Mouse (Mus musculus) midbrain, embryonic 11.5 days (tissue): ENCODE data around the gene Crot. TPM values are rescaled to one million over a fixed set of nuclear protein-coding genes. Genes with fewer than 3 reads are reported as not detected.
"Not testable (repeated sequence)": the region's sequence is repeated elsewhere in the genome, so short reads cannot be mapped to it uniquely, and the experiment has no call there.

Source experiments
- ATAC-seq: fragments of 200-750 bp; cut with Nextera tagmentation; 2 replicates; pipeline ENCODE4 v1.8.0; 2017; ENCODE audit warnings: moderate TSS enrichment, moderate library complexity; ENCODE audit not compliant: low FRiP score
- DNase-seq: peaks from one replicate; pipeline ENCODE4 v3.0.0; 2015; ENCODE audit warnings: low spot score; ENCODE audit errors: missing footprints
- H3K27ac ChIP-seq: fragments of 300-500 bp; sonication (generic); 2 replicates; pipeline ENCODE4 v1.5.1; 2014; ENCODE audit warnings: low read depth, low read length
- H3K27me3 ChIP-seq: fragments of 300-500 bp; sonication (generic); 2 replicates; pipeline ENCODE4 v1.6.1; 2014; ENCODE audit warnings: mild to moderate bottlenecking, low read length, moderate library complexity, mixed read lengths; ENCODE audit not compliant: control insufficient read depth, insufficient read depth
- H3K36me3 ChIP-seq: fragments of 300-500 bp; sonication (generic); 2 replicates; pipeline ENCODE4 v1.6.1; 2014; ENCODE audit warnings: mild to moderate bottlenecking, low read length, moderate library complexity, mixed read lengths; ENCODE audit not compliant: control insufficient read depth, insufficient read depth
- H3K4me1 ChIP-seq: fragments of 300-500 bp; sonication (generic); 2 replicates; pipeline ENCODE4 v1.6.1; 2014; ENCODE audit warnings: low read length; ENCODE audit not compliant: control insufficient read depth, insufficient read depth
- H3K4me2 ChIP-seq: fragments of 300-500 bp; sonication (generic); 2 replicates; pipeline ENCODE4 v1.6.1; 2014; ENCODE audit warnings: mild to moderate bottlenecking, moderate library complexity
- H3K4me3 ChIP-seq: fragments of 300-500 bp; sonication (generic); 2 replicates; pipeline ENCODE4 v1.5.1; 2014; ENCODE audit warnings: low read depth, low read length
- H3K9ac ChIP-seq: fragments of 300-500 bp; sonication (generic); 2 replicates; pipeline ENCODE4 v1.6.1; 2014; ENCODE audit warnings: low read length
- H3K9me3 ChIP-seq: fragments of 300-500 bp; sonication (generic); 2 replicates; pipeline ENCODE4 v1.6.1; 2016; ENCODE audit warnings: low read length; ENCODE audit not compliant: control insufficient read depth
- WGBS: fragments of 180-500 bp; shearing (Covaris S2); extraction: QIAGEN DNeasy Blood & Tissue Kit; methylation state at CpG from one replicate; pipeline ENCODE4 v1.1.7; 2014; 5-methylcytosine and 5-hydroxymethylcytosine counted together
- polyA plus RNA-seq: library from polyadenylated mRNA; unstranded; fragments of >200 nt; fragmentation: Nextera tagmentation; extraction: Ambion mirVana; gene quantifications from 2 replicates; pipeline ENCODE4 v1.2.1, GENCODE M21; 2014

Crot gene
- polyA plus RNA-seq, 1 experiment from 2014 or later, result 29.1 TPM

- no peaks in the 10 kb centered on the region for H3K9me3 ChIP-seq
- ATAC-seq (no peak), DNase-seq (no peak)
- H3K4me1 ChIP-seq, result no peaks in the 10 kb centered on the region
- H3K27ac ChIP-seq, result no peak overlapping the region
- no peak overlapping the region for H3K4me3 ChIP-seq
- H3K9ac ChIP-seq, result no peak overlapping the region
- H3K4me2 ChIP-seq, result no peak overlapping the region
- no peaks in the 10 kb centered on the region for H3K27me3 ChIP-seq
- 93% methylated on average over 1 of the region's 1 CpGs for WGBS
- no peaks in the 10 kb centered on the region for H3K36me3 ChIP-seq
Observed at GRCm38 (mm10) chr5:9010166-9010565, 13.0 kb upstream of the Crot start.

GRCm38 (mm10) chr5:9006585-9006984, 9.5 kb upstream of the Crot start:
- H3K4me1 ChIP-seq, H3K9me3 ChIP-seq, H3K4me2 ChIP-seq, ATAC-seq, DNase-seq, H3K9ac ChIP-seq, H3K36me3 ChIP-seq, H3K27ac ChIP-seq, H3K27me3 ChIP-seq, H3K4me3 ChIP-seq: not testable (repeated sequence)
- WGBS, result 58% methylated on average over 3 of the region's 3 CpGs

- peaks cover 11% of the 10 kb centered on the region; the same call in 1 of the 2 replicates for H3K4me1 ChIP-seq
- H3K9me3 ChIP-seq, H3K27me3 ChIP-seq, ATAC-seq, H3K4me2 ChIP-seq, H3K4me3 ChIP-seq, H3K27ac ChIP-seq, H3K9ac ChIP-seq, H3K36me3 ChIP-seq, DNase-seq: not testable (repeated sequence)
- 19% methylated on average over 7 of the region's 7 CpGs for WGBS
Observed at GRCm38 (mm10) chr5:9000006-9000405, 2.9 kb upstream of the Crot start.

- Histone ChIP-seq H3K4me1 (peaks cover 11% of the 10 kb centered on the region; the same call in 1 of the 2 replicates), H3K9ac (no peak overlapping the region), H3K36me3 (no peaks in the 10 kb centered on the region), H3K27ac (no peak overlapping the region), H3K4me3 (no peak overlapping the region), H3K4me2 (no peak overlapping the region), H3K27me3 (no peaks in the 10 kb centered on the region), H3K9me3 (no peaks in the 10 kb centered on the region)
- ATAC-seq, result no peak
- WGBS, result 61% methylated on average over 4 of the region's 4 CpGs
- no peak for DNase-seq
Observed at GRCm38 (mm10) chr5:8999108-8999507, 2.0 kb upstream of the Crot start.

GRCm38 (mm10) chr5:8997513-8997895, 380 bp upstream of the Crot start:
- peak overlapping the region; percentile 81 for H3K9ac ChIP-seq
- H3K4me1 ChIP-seq, result peaks cover 11% of the 10 kb centered on the region; the same call in 1 of the 2 replicates
- 10% methylated on average over 8 of the region's 8 CpGs for WGBS
- H3K4me2 ChIP-seq, result peak overlapping the region; percentile 50
- peak overlapping the region; percentile 83 for H3K27ac ChIP-seq
- H3K4me3 ChIP-seq, result peak overlapping the region; percentile 68
- H3K36me3 ChIP-seq, result no peaks in the 10 kb centered on the region
- H3K9me3 ChIP-seq, result no peaks in the 10 kb centered on the region
- H3K27me3 ChIP-seq, result no peaks in the 10 kb centered on the region
- ATAC-seq, result peak; percentile 30; the same call in 1 of the 2 replicates
- DNase-seq, result no peak

GRCm38 (mm10) chr5:8995966-8996685, 998 bp downstream of the Crot start:
- H3K9ac ChIP-seq, result peak overlapping the region; percentile 81
- no peaks in the 10 kb centered on the region for H3K36me3 ChIP-seq
- no peaks in the 10 kb centered on the region for H3K27me3 ChIP-seq
- peak overlapping the region; percentile 68 for H3K4me3 ChIP-seq
- H3K27ac ChIP-seq, result no peak overlapping the region
- H3K4me1 ChIP-seq, result peaks cover 11% of the 10 kb centered on the region; the same call in 1 of the 2 replicates
- 21% methylated on average over 13 of the region's 13 CpGs for WGBS
- ATAC-seq, result no peak
- no peaks in the 10 kb centered on the region for H3K9me3 ChIP-seq
- DNase-seq, result peak; percentile 92
- H3K4me2 ChIP-seq, result peak overlapping the region; percentile 50

GRCm38 (mm10) chr5:8991626-8992025, 5.5 kb downstream of the Crot start:
- H3K9me3 ChIP-seq, result no peaks in the 10 kb centered on the region
- WGBS, result 82% methylated on average over 16 of the region's 16 CpGs
- no peak for ATAC-seq
- H3K4me1 ChIP-seq, result peaks cover 4% of the 10 kb centered on the region; the same call in 1 of the 2 replicates
- no peak overlapping the region for H3K27ac ChIP-seq
- no peak overlapping the region for H3K9ac ChIP-seq
- no peak overlapping the region for H3K4me2 ChIP-seq
- H3K4me3 ChIP-seq, result no peak overlapping the region
- DNase-seq, result no peak
- no peaks in the 10 kb centered on the region for H3K36me3 ChIP-seq
- no peaks in the 10 kb centered on the region for H3K27me3 ChIP-seq

GRCm38 (mm10) chr5:8990526-8990925, 6.6 kb downstream of the Crot start:
- DNase-seq (no peak), ATAC-seq (no peak)
- no peak overlapping the region for H3K9ac ChIP-seq
- H3K4me2 ChIP-seq, result no peak overlapping the region
- no peak overlapping the region for H3K4me3 ChIP-seq
- no peaks in the 10 kb centered on the region for H3K36me3 ChIP-seq
- no peaks in the 10 kb centered on the region for H3K4me1 ChIP-seq
- H3K27ac ChIP-seq, result no peak overlapping the region
- H3K27me3 ChIP-seq, result no peaks in the 10 kb centered on the region
- 88% methylated on average over 13 of the region's 13 CpGs for WGBS
- no peaks in the 10 kb centered on the region for H3K9me3 ChIP-seq

GRCm38 (mm10) chr5:8987925-8988324, 9.2 kb downstream of the Crot start:
- H3K27ac ChIP-seq, result no peak overlapping the region
- ATAC-seq, result no peak
- no peaks in the 10 kb centered on the region for H3K9me3 ChIP-seq
- H3K9ac ChIP-seq, result no peak overlapping the region
- H3K36me3 ChIP-seq, result no peaks in the 10 kb centered on the region
- no peak for DNase-seq
- H3K4me3 ChIP-seq, result no peak overlapping the region
- no peak overlapping the region for H3K4me2 ChIP-seq
- WGBS, result 89% methylated on average over 5 of the region's 5 CpGs
- no peaks in the 10 kb centered on the region for H3K27me3 ChIP-seq
- no peaks in the 10 kb centered on the region for H3K4me1 ChIP-seq
